Mouse (Mus musculus): ENCODE data around the gene Tmem178b. TPM values are rescaled to one million over a fixed set of nuclear protein-coding genes. Genes with fewer than 3 reads are reported as not detected.

Gene Tmem178b
- total RNA-seq, 4 experiments from 2014 or later = 0.34 to 1.1 (median 0.47) TPM

DNA sequence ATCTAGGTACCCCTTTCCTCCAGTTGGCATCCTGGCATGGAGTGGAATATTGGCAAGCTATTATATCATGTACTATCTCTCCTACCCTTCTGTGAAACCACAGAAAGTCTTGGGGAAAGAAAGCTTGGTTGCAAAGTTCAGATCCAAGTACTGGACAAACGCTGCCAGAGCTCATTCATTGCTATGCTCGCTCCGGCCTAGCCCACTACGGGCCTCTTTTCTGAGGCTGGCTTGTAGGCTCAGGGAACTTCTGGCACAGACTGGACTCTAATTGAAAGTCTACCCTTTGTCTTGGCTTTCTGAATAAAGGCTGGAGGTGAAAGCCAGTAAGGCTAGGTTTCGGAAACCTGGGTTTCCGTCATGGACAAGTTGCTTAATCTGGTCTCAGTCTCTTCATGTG, 44.7 kb downstream of the Tmem178b start:
- DNase-seq (ENCODE audit: low spot score in 2 of 2) = no peak

- DNase-seq (ENCODE audit: low spot score in 2 of 2) = no peak
Measured at GRCm38 (mm10) chr6:39919011-39919709, 46.1 kb downstream of the Tmem178b start.

DNA sequence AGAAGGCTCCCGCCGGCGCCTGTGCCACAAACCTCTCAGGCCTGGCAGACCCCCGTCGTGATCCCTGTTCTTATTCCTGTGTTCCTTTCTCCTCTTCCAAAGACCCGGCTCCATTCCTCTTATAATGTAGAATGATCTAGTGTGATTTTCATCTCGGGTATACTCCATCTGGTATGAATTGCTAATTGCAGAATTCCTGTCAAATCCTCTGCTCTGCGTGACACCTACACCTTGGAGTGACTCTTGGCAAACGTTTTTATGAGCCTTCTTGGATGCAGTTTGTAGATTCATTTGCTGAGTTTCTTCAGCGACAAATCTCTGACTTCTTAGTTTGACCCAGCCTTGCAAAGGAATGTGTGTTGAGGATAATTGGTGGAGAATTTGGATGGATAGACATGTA, 53.4 kb downstream of the Tmem178b start:
- DNase-seq (ENCODE audit: low spot score in 2 of 2) = no peak

- DNase-seq (ENCODE audit: low spot score in 2 of 2) = no peak
Measured at GRCm38 (mm10) chr6:39936590-39936989, 63.5 kb downstream of the Tmem178b start.

- DNase-seq (ENCODE audit: low spot score in 2 of 2) = no peak
Measured at GRCm38 (mm10) chr6:39940920-39941319, 67.8 kb downstream of the Tmem178b start.

GRCm38 (mm10) chr6:39944854-39945253, 71.8 kb downstream of the Tmem178b start:
- no peak for DNase-seq (ENCODE audit: low spot score in 2 of 2)

DNA sequence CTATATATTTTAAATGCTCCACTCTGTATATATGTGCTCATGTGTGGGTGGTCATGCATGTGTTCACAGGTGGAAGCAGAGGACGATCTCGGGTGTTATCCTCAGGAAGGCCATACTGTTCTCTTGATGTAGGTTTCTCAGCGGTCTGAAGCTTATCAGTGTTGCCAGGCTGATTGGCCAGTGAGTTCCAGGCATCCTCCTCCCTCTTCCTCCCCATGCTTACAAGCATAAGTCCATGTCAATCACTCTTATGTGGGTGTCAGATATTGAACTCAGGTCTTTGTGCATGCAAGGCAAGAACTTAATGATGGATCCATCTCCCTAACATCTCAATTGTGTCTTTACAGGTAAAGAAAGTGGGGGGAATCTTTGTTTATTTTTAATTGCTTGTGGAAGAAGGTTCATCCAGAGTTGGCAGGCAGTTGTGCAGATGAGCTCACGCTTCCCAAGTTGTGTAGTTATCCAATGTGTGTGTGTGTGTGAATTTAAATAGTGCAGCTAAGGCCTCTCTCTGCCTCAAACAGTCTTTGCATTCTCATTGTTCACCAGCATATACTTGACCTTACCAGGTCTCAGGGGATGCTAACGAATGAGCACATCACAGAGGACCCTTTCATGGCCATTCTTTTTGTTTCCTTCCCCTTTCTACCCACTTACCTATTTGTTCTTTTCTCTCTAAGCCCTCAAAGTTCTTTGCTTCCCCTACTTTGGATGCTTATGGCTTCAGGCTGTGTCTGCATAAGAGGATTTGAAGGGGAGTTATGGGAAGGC, 72.8 kb downstream of the Tmem178b start:
- DNase-seq (ENCODE audit: low spot score in 2 of 2) = no peak

DNA sequence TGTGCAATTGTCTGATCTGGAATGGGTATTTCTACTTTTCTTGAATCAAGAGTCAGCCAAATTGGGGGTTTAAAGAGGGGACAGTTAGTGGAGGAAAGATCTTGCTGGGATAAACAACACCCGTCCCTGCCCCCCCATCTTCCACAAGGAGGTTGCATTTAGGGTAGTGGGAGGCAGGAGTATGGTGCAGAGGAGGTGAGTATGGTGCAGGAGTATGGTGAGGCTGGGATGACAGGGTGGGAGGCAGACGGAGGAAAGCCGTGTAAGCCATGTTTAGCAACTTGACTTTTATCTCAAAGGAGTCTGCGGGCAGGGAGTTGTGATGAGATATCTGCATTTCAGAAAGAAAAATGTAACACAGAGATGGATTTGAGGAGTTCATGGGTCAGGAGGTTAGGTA, 73.5 kb downstream of the Tmem178b start:
- DNase-seq (ENCODE audit: low spot score in 2 of 2) = no peak

GRCm38 (mm10) chr6:39953951-39954350, 80.9 kb downstream of the Tmem178b start:
- no peak for DNase-seq (ENCODE audit: low spot score in 2 of 2)

DNA sequence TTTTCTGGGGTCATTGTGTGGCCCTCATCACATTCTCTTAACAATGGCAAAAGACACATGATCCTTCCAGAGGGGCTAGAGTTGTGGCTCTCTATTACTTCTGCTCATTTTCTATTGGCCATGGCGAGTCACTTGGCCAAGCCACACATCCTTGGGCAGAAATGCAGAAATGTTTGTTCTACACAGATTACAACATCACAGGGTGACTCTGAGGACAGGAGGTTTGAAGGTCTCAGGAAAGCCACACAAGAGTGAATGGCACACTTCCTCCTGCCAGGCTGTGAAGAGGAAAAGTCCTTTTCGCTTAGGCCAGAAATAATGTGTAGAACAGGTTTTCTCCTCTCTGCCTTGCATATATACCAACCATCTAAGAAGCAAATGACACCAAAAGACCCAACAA, 82.1 kb downstream of the Tmem178b start:
- DNase-seq (ENCODE audit: low spot score in 2 of 2) = no peak

DNA sequence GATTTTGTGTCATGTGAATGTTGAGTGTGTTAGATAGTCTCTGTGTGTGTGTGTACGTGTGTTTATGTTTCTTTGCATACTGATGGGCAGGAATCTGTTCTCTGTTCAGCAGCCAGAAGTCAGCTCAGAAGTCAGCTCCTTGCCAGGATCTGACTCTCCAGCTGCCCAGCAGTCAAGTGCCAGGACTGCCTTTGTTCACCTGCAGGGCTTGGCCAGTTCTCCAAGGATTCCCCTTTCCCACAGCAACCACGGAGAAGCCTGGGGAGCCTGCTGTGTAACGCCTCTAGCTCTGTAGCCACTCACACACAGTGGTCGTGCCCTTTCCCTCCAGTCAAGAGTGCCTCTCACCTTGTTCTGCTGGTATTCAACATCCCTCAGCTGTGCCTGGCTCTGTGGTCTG, 91.5 kb downstream of the Tmem178b start:
- DNase-seq (ENCODE audit: low spot score in 2 of 2) = no peak

- no peak for DNase-seq (ENCODE audit: low spot score in 2 of 2)
Measured at GRCm38 (mm10) chr6:39970281-39970680, 97.2 kb downstream of the Tmem178b start.

GRCm38 (mm10) chr6:39978942-39979341, 105.9 kb downstream of the Tmem178b start:
- DNase-seq (ENCODE audit: low spot score in 2 of 2) = no peak

DNA sequence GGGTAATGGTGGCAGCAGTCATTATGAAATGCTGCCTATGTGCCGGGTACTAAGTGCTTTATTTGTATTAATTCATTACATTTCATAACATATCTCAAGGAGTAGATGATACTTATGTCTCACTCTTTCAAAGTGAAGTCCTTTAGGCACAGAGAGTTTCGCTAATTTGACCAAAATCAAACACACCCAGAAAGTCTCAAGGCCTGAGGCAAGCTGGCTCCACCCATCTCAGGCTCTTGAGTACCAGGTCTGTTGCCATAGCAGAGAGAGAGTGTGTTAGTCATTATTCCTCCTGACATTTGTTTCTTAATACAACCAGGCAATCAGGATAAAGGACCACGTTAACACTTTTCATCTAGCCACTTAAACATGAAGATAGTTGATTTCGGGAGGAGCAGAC, 117.7 kb downstream of the Tmem178b start:
- DNase-seq (ENCODE audit: low spot score in 2 of 2) = no peak

GRCm38 (mm10) chr6:39991922-39992321, 118.9 kb downstream of the Tmem178b start:
- no peak for DNase-seq (ENCODE audit: low spot score in 2 of 2)

DNA sequence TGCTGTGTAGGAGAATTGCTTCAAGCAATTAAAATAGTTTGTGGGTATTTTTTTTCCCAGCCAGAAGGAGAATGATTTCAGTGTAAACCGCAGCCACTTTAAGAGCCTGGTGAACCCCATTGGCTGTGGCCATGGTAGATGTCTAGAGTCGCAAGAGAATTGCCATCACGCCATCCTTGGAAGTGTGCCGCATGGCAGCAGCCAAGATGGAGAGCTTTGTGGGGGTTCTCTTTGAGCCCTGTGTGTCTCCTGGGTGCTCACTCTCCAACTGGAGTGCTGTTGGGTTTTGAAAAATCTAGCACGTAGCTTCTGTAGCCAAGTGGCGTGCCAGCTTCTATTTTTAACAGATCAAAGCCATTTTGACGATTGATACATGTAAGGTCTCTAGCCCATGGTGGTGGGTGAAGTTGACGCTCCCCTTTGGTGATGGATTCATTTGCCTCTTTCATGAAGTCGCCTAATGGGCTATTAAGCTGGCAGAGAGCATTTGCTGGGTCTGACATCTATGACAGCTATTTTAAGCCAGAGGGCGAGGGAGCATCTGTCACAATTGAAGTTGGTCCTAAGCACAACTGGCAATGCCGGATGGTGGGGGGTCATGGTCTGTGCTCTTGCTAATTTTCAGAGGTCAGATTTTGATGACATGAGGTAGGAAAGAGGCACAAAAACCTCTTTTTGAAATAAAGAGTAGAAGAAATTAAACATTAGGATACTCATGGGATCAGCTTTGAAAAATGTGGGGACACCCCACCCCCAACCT, 133.1 kb downstream of the Tmem178b start:
- no peak for DNase-seq (ENCODE audit: low spot score in 2 of 2)

GRCm38 (mm10) chr6:40008166-40008907, 135.3 kb downstream of the Tmem178b start:
- no peak for DNase-seq (ENCODE audit: low spot score in 2 of 2)

DNA sequence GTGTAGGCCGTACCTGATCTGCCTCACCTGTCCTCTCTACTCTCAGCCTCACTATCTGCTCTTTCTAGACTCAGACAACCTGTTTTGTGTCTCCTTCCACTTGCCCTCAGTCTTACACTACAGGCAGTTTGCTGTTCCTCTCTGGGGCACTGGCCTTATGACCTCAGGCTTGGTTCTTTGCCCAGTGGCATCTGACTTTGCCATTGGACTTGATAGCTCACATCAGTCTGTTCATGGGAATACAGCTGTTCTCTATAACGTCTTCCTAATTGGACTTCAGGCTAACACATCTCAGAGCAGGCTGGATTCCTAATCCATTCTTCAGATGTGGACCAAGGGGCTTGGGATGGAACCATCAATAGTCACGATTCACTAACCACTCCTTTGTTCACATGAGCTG, 136.6 kb downstream of the Tmem178b start:
- no peak for DNase-seq (ENCODE audit: low spot score in 2 of 2)

DNA sequence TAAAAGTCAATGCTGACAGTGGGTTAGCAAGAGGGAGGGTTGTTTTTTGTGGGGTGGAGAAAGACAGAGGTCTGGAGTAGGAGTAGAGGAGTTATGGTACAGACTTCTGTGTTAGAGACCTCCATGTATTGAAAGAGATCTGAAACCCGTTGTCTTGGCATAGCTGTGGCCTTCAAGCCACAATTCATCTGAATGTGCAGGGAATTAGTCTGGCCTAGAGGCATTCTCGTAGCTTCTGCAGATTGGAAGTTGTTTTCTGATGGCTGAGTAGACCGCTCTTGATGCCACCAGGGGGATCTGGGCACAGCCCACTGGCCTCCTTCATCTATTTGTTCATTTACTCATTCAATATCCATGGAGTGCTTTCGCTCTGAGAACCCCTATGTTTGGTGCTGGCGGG, 138.0 kb downstream of the Tmem178b start:
- DNase-seq (ENCODE audit: low spot score in 2 of 2) = no peak

GRCm38 (mm10) chr6:40011609-40012008, 138.5 kb downstream of the Tmem178b start:
- no peak for DNase-seq (ENCODE audit: low spot score in 2 of 2)

DNA sequence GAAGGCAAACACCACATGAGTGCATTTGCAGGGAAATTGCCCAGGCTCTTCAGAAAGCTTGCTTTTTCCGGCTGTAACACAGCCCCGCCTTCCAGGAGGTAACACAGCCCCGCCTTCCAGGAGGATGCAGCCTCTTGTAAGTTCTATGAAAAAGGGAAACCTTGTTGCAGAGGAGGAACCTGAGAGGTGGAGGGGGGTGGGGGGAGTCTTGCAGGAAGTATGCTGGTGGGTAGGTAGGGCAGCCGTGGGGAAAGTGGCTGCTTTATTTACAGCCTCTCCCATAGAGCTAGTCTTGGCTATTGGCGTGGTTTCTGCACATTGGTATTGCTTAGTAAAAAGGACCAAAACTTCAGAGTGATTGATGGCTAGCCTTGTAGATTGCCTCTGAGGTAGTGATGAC, 140.3 kb downstream of the Tmem178b start:
- DNase-seq (ENCODE audit: low spot score in 2 of 2) = no peak

DNA sequence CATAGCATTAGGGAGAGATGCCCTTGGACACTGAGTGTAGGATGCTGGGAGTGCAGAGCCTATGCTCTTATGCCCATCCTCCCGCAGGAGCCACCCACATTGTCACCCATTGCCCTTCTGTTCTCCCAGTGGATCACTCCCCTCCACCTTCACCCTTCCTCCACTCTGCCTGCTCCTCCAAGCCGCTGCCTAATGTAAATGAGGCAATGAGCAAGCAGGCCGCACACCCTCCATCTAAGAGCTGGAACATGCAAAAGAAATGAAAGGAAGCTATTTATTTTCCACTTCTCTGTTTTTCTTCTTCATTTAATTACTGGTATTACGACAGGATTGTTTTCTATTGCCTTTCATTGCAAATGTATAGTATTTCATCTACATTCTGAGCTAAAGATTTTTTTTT, 142.1 kb downstream of the Tmem178b start:
- no peak for DNase-seq (ENCODE audit: low spot score in 2 of 2)

All from gastrocnemius, adult 8-10 months (tissue).